Mouse (Mus musculus) stomach, embryonic 15.5 days (tissue): ENCODE results near the gene Plppr2. TPM values are rescaled to one million over a fixed set of nuclear protein-coding genes. Genes with fewer than 3 reads are reported as not detected.

Experiments used
- ATAC-seq: fragments of 200-750 bp; cut with Nextera tagmentation; 2 replicates; pipeline ENCODE4 v1.8.0; 2017; ENCODE audit warnings: low read depth, moderate number of reproducible peaks, moderate TSS enrichment; ENCODE audit not compliant: insufficient read depth, low FRiP score
- H3K27ac ChIP-seq: fragments of 300-500 bp; sonication (generic); 2 replicates; pipeline ENCODE4 v1.5.1; 2015; ENCODE audit warnings: mild to moderate bottlenecking, inconsistent platforms
- H3K27me3 ChIP-seq: fragments of 300-500 bp; sonication (generic); replicated peaks from 2 replicates; pipeline ENCODE4 v1.6.1; 2015; ENCODE audit warnings: inconsistent platforms
- H3K36me3 ChIP-seq: fragments of 300-500 bp; sonication (generic); 2 replicates; pipeline ENCODE4 v1.6.1; 2015; ENCODE audit warnings: inconsistent platforms
- H3K4me1 ChIP-seq: fragments of 300-500 bp; sonication (generic); 2 replicates; pipeline ENCODE4 v1.6.1; 2015; ENCODE audit warnings: inconsistent platforms
- H3K4me2 ChIP-seq: fragments of 300-500 bp; sonication (generic); 2 replicates; pipeline ENCODE4 v1.6.1; 2015; ENCODE audit warnings: mild to moderate bottlenecking, inconsistent platforms
- H3K4me3 ChIP-seq: fragments of 300-500 bp; sonication (generic); replicated peaks from 2 replicates; pipeline ENCODE4 v1.5.1; 2015; ENCODE audit warnings: inconsistent platforms
- H3K9ac ChIP-seq: fragments of 300-500 bp; sonication (generic); 2 replicates; pipeline ENCODE4 v1.6.1; 2015; ENCODE audit warnings: inconsistent platforms
- H3K9me3 ChIP-seq: fragments of 300-500 bp; sonication (generic); 2 replicates; pipeline ENCODE4 v1.6.1; 2016; ENCODE audit warnings: inconsistent platforms
- WGBS: fragments of 180-500 bp; shearing (Covaris S2); methylation state at CpG from one replicate; pipeline ENCODE4 v1.1.7; 2015; 5-methylcytosine and 5-hydroxymethylcytosine counted together
- polyA plus RNA-seq: library from polyadenylated mRNA; unstranded; fragments of >200 nt; fragmentation: Nextera tagmentation; extraction: Ambion mirVana; gene quantifications from 2 replicates; pipeline ENCODE4 v1.2.1, GENCODE M21; 2015

The Plppr2 gene
- polyA plus RNA-seq, 1 experiment from 2014 or later, result 7.9 TPM

- no peaks in the 10 kb centered on the region for H3K9me3 ChIP-seq
- 68% methylated on average over 4 of the region's 4 CpGs for WGBS
- peaks cover 24% of the 10 kb centered on the region for H3K4me1 ChIP-seq
- ATAC-seq, result no peak
- no peaks in the 10 kb centered on the region for H3K36me3 ChIP-seq
- peaks cover 50% of the 10 kb centered on the region for H3K27me3 ChIP-seq
- no peak overlapping the region for H3K27ac ChIP-seq
- H3K4me3 ChIP-seq, result no peak overlapping the region
- no peak overlapping the region for H3K9ac ChIP-seq
- H3K4me2 ChIP-seq, result no peak overlapping the region
These were observed 55.4 kb downstream of the Plppr2 start for GRCm38 (mm10) chr9:21992227-21992626.

GRCm38 (mm10) chr9:21996178-21996867 lies 59.5 kb downstream of the Plppr2 start:
- H3K9ac ChIP-seq, result no peak overlapping the region
- H3K27me3 ChIP-seq, result peaks cover 10% of the 10 kb centered on the region
- H3K9me3 ChIP-seq, result no peaks in the 10 kb centered on the region
- no peak overlapping the region for H3K27ac ChIP-seq
- no peaks in the 10 kb centered on the region for H3K4me1 ChIP-seq
- no peak for ATAC-seq
- WGBS, result 75% methylated on average over 3 of the region's 3 CpGs
- no peak overlapping the region for H3K4me2 ChIP-seq
- H3K36me3 ChIP-seq, result no peaks in the 10 kb centered on the region
- H3K4me3 ChIP-seq, result no peak overlapping the region

Other genes with a start within 250 kb of the Plppr2 start
- gene Ldlr, start 213.6 kb upstream of the Plppr2 start, polyA plus RNA-seq, result 53.8 and 61.0 TPM in 2 replicates
- gene Spc24, start 176.7 kb upstream of the Plppr2 start, polyA plus RNA-seq, result 110 and 119 TPM in 2 replicates
- gene Kank2, start 138.3 kb upstream of the Plppr2 start, polyA plus RNA-seq, result 21.1 and 22.7 TPM in 2 replicates
- 5.9 and 8.1 TPM in 2 replicates for gene Angptl8, start 101.5 kb upstream of the Plppr2 start, polyA plus RNA-seq
- gene Dock6, start 84.4 kb upstream of the Plppr2 start, polyA plus RNA-seq, result 41.8 and 44.7 TPM in 2 replicates
- 72.0 and 75.8 TPM in 2 replicates for gene Rab3d, start 18.8 kb upstream of the Plppr2 start, polyA plus RNA-seq
- 4.4 and 5.2 TPM in 2 replicates for gene Ccdc159, start 9.6 kb upstream of the Plppr2 start, polyA plus RNA-seq
- 70.7 and 74.5 TPM in 2 replicates for gene Tmem205, start 9.5 kb upstream of the Plppr2 start, polyA plus RNA-seq
- 6.2 and 6.6 TPM in 2 replicates for gene Swsap1, start 18.7 kb downstream of the Plppr2 start, polyA plus RNA-seq
- gene Epor, start 26.5 kb downstream of the Plppr2 start, polyA plus RNA-seq, result 8.5 and 14.7 TPM in 2 replicates
- gene Rgl3, start 52.4 kb downstream of the Plppr2 start, polyA plus RNA-seq, result 5.0 TPM in 2 replicates
- 0.32 and 0.45 TPM in 2 replicates for gene Ccdc151, start 65.6 kb downstream of the Plppr2 start, polyA plus RNA-seq
- gene Prkcsh, start 65.8 kb downstream of the Plppr2 start, polyA plus RNA-seq, result 105 and 113 TPM in 2 replicates
- gene Elavl3, start 115.0 kb downstream of the Plppr2 start, polyA plus RNA-seq, result 2.8 TPM in 2 replicates
- gene Gm49318, start 134.2 kb downstream of the Plppr2 start, polyA plus RNA-seq, result not detected in 2 replicates
- gene Zfp653, start 134.3 kb downstream of the Plppr2 start, polyA plus RNA-seq, result 12.6 and 14.1 TPM in 2 replicates
- 40.4 and 42.8 TPM in 2 replicates for gene Ecsit, start 148.4 kb downstream of the Plppr2 start, polyA plus RNA-seq
- gene Cnn1, start 162.2 kb downstream of the Plppr2 start, polyA plus RNA-seq, result 403 and 444 TPM in 2 replicates
- gene Elof1, start 180.1 kb downstream of the Plppr2 start, polyA plus RNA-seq, result 163 and 165 TPM in 2 replicates
- 29.4 and 38.3 TPM in 2 replicates for gene Acp5, start 198.7 kb downstream of the Plppr2 start, polyA plus RNA-seq
- 88.6 and 97.2 TPM in 2 replicates for gene Pigyl, start 219.8 kb downstream of the Plppr2 start, polyA plus RNA-seq